Mouse (Mus musculus) liver, embryonic 14.5 days (tissue): ENCODE data around the gene Cd8b1.

Source experiments
- CTCF ChIP-seq: IDR thresholded peaks from 2 replicates; pipeline ENCODE4 v1.5.1; 2016; ENCODE audit warnings: antibody characterized with exemption, low read depth, control low read depth
- EP300 ChIP-seq: IDR thresholded peaks from 2 replicates; pipeline ENCODE4 v1.6.1; 2016; ENCODE audit warnings: antibody characterized with exemption, low read depth

- no peak for TF ChIP-seq CTCF
- TF ChIP-seq EP300: no peak
Measured at GRCm38 (mm10) chr6:71352866-71353427, 30.4 kb downstream of the Cd8b1 start.
